Mouse (Mus musculus) heart, embryonic 15.5 days (tissue): Measurements from ENCODE around the gene Csmd2. TPM values are rescaled to one million over a fixed set of nuclear protein-coding genes. Genes with fewer than 3 reads are reported as not detected.
A peak's percentile ranks its signal among the peaks of the same experiment; 100 is the strongest.
"Not testable (repeated sequence)": the region's sequence is repeated elsewhere in the genome, so short reads cannot be mapped to it uniquely, and the experiment has no call there.

Experiments used
- ATAC-seq: fragments of 200-750 bp; cut with Nextera tagmentation; replicated peaks from 2 replicates; pipeline ENCODE4 v1.8.0; 2017; ENCODE audit warnings: low read depth, moderate TSS enrichment; ENCODE audit not compliant: insufficient number of reproducible peaks, insufficient read depth, low FRiP score
- H3K27ac ChIP-seq: fragments of 300-500 bp; sonication (generic); 2 replicates; pipeline ENCODE4 v1.5.1; 2015; ENCODE audit warnings: mild to moderate bottlenecking, inconsistent platforms
- H3K27me3 ChIP-seq: fragments of 300-500 bp; sonication (generic); 2 replicates; pipeline ENCODE4 v1.6.1; 2015; ENCODE audit warnings: inconsistent platforms
- H3K36me3 ChIP-seq: fragments of 300-500 bp; sonication (generic); 2 replicates; pipeline ENCODE4 v1.6.1; 2015; ENCODE audit warnings: mild to moderate bottlenecking, inconsistent platforms
- H3K4me1 ChIP-seq: fragments of 300-500 bp; sonication (generic); replicated peaks from 2 replicates; pipeline ENCODE4 v1.6.1; 2015; ENCODE audit warnings: inconsistent platforms
- H3K4me2 ChIP-seq: fragments of 300-500 bp; sonication (generic); 2 replicates; pipeline ENCODE4 v1.6.1; 2015; ENCODE audit warnings: inconsistent platforms, mild to moderate bottlenecking, moderate library complexity
- H3K4me3 ChIP-seq: fragments of 300-500 bp; sonication (generic); 2 replicates; pipeline ENCODE4 v1.5.1; 2015; ENCODE audit warnings: mild to moderate bottlenecking, inconsistent platforms
- H3K9ac ChIP-seq: fragments of 300-500 bp; sonication (generic); 2 replicates; pipeline ENCODE4 v1.6.1; 2015; ENCODE audit warnings: mild to moderate bottlenecking, inconsistent platforms
- H3K9me3 ChIP-seq: fragments of 300-500 bp; sonication (generic); replicated peaks from 2 replicates; pipeline ENCODE4 v1.6.1; 2016; ENCODE audit warnings: inconsistent platforms
- WGBS: fragments of 180-500 bp; shearing (Covaris S2); methylation state at CpG from one replicate; pipeline ENCODE4 v1.1.7; 2015; ENCODE audit warnings: mixed read lengths; 5-methylcytosine and 5-hydroxymethylcytosine counted together
- polyA plus RNA-seq: library from polyadenylated mRNA; unstranded; fragments of >200 nt; fragmentation: Nextera tagmentation; extraction: Ambion mirVana; gene quantifications from 2 replicates; pipeline ENCODE4 v1.2.1, GENCODE M21; 2015

Gene Csmd2
- polyA plus RNA-seq, 1 experiment from 2014 or later, result 0.06 TPM

- Histone ChIP-seq H3K9ac (no peak overlapping the region), H3K4me1 (no peaks in the 10 kb centered on the region), H3K9me3 (no peaks in the 10 kb centered on the region), H3K27ac (no peak overlapping the region), H3K36me3 (no peaks in the 10 kb centered on the region), H3K4me2 (no peak overlapping the region), H3K4me3 (no peak overlapping the region), H3K27me3 (no peaks in the 10 kb centered on the region)
- WGBS, result 73% methylated on average over 8 of the region's 8 CpGs
- no peak for ATAC-seq
These were observed 65.0 kb downstream of the Csmd2 start for GRCm38 (mm10) chr4:128052701-128053100.

- WGBS, result 49% methylated on average over 2 of the region's 2 CpGs
These were observed 73.6 kb downstream of the Csmd2 start for GRCm38 (mm10) chr4:128061274-128061673.

GRCm38 (mm10) chr4:128067189-128067588, 79.5 kb downstream of the Csmd2 start:
- Histone ChIP-seq H3K36me3 (no peaks in the 10 kb centered on the region), H3K4me3 (no peak overlapping the region), H3K9me3 (no peaks in the 10 kb centered on the region), H3K9ac (no peak overlapping the region), H3K4me2 (no peak overlapping the region), H3K4me1 (no peaks in the 10 kb centered on the region), H3K27ac (no peak overlapping the region), H3K27me3 (no peaks in the 10 kb centered on the region)
- 80% methylated on average over 9 of the region's 9 CpGs for WGBS
- no peak for ATAC-seq

More at GRCm38 (mm10) chr4:128061274-128061673, 73.6 kb downstream of the Csmd2 start:
- H3K9ac ChIP-seq, H3K27me3 ChIP-seq, H3K9me3 ChIP-seq, ATAC-seq, H3K36me3 ChIP-seq, H3K27ac ChIP-seq, H3K4me1 ChIP-seq, H3K4me3 ChIP-seq, H3K4me2 ChIP-seq: not testable (repeated sequence)

GRCm38 (mm10) chr4:128084466-128084865, 96.8 kb downstream of the Csmd2 start:
- no peak for ATAC-seq
- no peak overlapping the region for H3K4me3 ChIP-seq
- no peak overlapping the region for H3K27ac ChIP-seq
- H3K4me1 ChIP-seq, result peaks cover 2% of the 10 kb centered on the region; the same call in 1 of the 2 replicates
- H3K9me3 ChIP-seq, result no peaks in the 10 kb centered on the region
- H3K36me3 ChIP-seq, result no peaks in the 10 kb centered on the region
- H3K4me2 ChIP-seq, result no peak overlapping the region
- H3K27me3 ChIP-seq, result no peaks in the 10 kb centered on the region
- H3K9ac ChIP-seq, result no peak overlapping the region
- 85% methylated on average over 3 of the region's 3 CpGs for WGBS

- H3K36me3 ChIP-seq, result no peaks in the 10 kb centered on the region
- H3K4me1 ChIP-seq, result peaks cover 2% of the 10 kb centered on the region; the same call in 1 of the 2 replicates
- H3K4me3 ChIP-seq, result no peak overlapping the region
- no peak overlapping the region for H3K9ac ChIP-seq
- H3K4me2 ChIP-seq, result no peak overlapping the region
- H3K9me3 ChIP-seq, result no peaks in the 10 kb centered on the region
- ATAC-seq, result no peak
- no peaks in the 10 kb centered on the region for H3K27me3 ChIP-seq
- H3K27ac ChIP-seq, result no peak overlapping the region
- WGBS, result 61% methylated on average over 8 of the region's 8 CpGs
These were observed 97.4 kb downstream of the Csmd2 start for GRCm38 (mm10) chr4:128085096-128085495.

GRCm38 (mm10) chr4:128087147-128087606, 99.5 kb downstream of the Csmd2 start:
- Histone ChIP-seq H3K9me3 (no peaks in the 10 kb centered on the region), H3K4me2 (no peak overlapping the region), H3K4me3 (no peak overlapping the region), H3K27me3 (no peaks in the 10 kb centered on the region), H3K27ac (peak overlapping the region; percentile 24), H3K36me3 (no peaks in the 10 kb centered on the region), H3K9ac (no peak overlapping the region), H3K4me1 (peaks cover 2% of the 10 kb centered on the region; the same call in 1 of the 2 replicates)
- 62% methylated on average over 5 of the region's 5 CpGs for WGBS
- peak; percentile 67; the same call in 1 of the 2 replicates for ATAC-seq

GRCm38 (mm10) chr4:128087704-128088103, 100.0 kb downstream of the Csmd2 start:
- H3K4me1 ChIP-seq, result peaks cover 2% of the 10 kb centered on the region; the same call in 1 of the 2 replicates
- no peak overlapping the region for H3K9ac ChIP-seq
- no peaks in the 10 kb centered on the region for H3K27me3 ChIP-seq
- H3K27ac ChIP-seq, result peak overlapping the region; percentile 24; the same call in 1 of the 2 replicates
- 52% methylated on average over 3 of the region's 3 CpGs for WGBS
- no peaks in the 10 kb centered on the region for H3K36me3 ChIP-seq
- ATAC-seq, result no peak
- H3K9me3 ChIP-seq, result no peaks in the 10 kb centered on the region
- no peak overlapping the region for H3K4me3 ChIP-seq
- H3K4me2 ChIP-seq, result no peak overlapping the region

GRCm38 (mm10) chr4:128088264-128088663, 100.6 kb downstream of the Csmd2 start:
- peaks cover 2% of the 10 kb centered on the region; the same call in 1 of the 2 replicates for H3K4me1 ChIP-seq
- 77% methylated on average over 3 of the region's 3 CpGs for WGBS
- H3K36me3 ChIP-seq, result no peaks in the 10 kb centered on the region
- H3K27me3 ChIP-seq, result no peaks in the 10 kb centered on the region
- H3K4me3 ChIP-seq, result no peak overlapping the region
- ATAC-seq, result no peak
- no peak overlapping the region for H3K27ac ChIP-seq
- H3K4me2 ChIP-seq, result no peak overlapping the region
- H3K9me3 ChIP-seq, result no peaks in the 10 kb centered on the region
- H3K9ac ChIP-seq, result no peak overlapping the region

GRCm38 (mm10) chr4:128091938-128092337, 104.3 kb downstream of the Csmd2 start:
- Histone ChIP-seq H3K36me3 (no peaks in the 10 kb centered on the region), H3K4me2 (no peak overlapping the region), H3K9me3 (no peaks in the 10 kb centered on the region), H3K27me3 (no peaks in the 10 kb centered on the region), H3K9ac (no peak overlapping the region), H3K27ac (no peak overlapping the region), H3K4me1 (0 out of 2 replicates have a peak, but pooled peaks cover 2% of the 10 kb centered on the region), H3K4me3 (no peak overlapping the region)
- no peak for ATAC-seq
- WGBS, result 76% methylated on average over 3 of the region's 3 CpGs

GRCm38 (mm10) chr4:128099515-128099914, 111.9 kb downstream of the Csmd2 start:
- Histone ChIP-seq H3K27me3 (no peaks in the 10 kb centered on the region), H3K4me3 (no peak overlapping the region), H3K9ac (no peak overlapping the region), H3K4me2 (no peak overlapping the region), H3K4me1 (no peaks in the 10 kb centered on the region), H3K27ac (no peak overlapping the region), H3K9me3 (no peaks in the 10 kb centered on the region), H3K36me3 (no peaks in the 10 kb centered on the region)
- ATAC-seq, result no peak
- 68% methylated on average over 5 of the region's 5 CpGs for WGBS

GRCm38 (mm10) chr4:128100541-128100940, 112.9 kb downstream of the Csmd2 start:
- H3K4me2 ChIP-seq, result no peak overlapping the region
- no peaks in the 10 kb centered on the region for H3K27me3 ChIP-seq
- no peak overlapping the region for H3K9ac ChIP-seq
- H3K4me1 ChIP-seq, result no peaks in the 10 kb centered on the region
- no peak for ATAC-seq
- no peak overlapping the region for H3K4me3 ChIP-seq
- H3K36me3 ChIP-seq, result no peaks in the 10 kb centered on the region
- H3K9me3 ChIP-seq, result no peaks in the 10 kb centered on the region
- 85% methylated on average over 5 of the region's 5 CpGs for WGBS
- no peak overlapping the region for H3K27ac ChIP-seq

GRCm38 (mm10) chr4:128116331-128116730, 128.7 kb downstream of the Csmd2 start:
- Histone ChIP-seq H3K4me2 (no peak overlapping the region), H3K9me3 (no peaks in the 10 kb centered on the region), H3K4me1 (no peaks in the 10 kb centered on the region), H3K4me3 (no peak overlapping the region), H3K9ac (no peak overlapping the region), H3K36me3 (no peaks in the 10 kb centered on the region), H3K27me3 (peaks cover 3% of the 10 kb centered on the region; the same call in 1 of the 2 replicates), H3K27ac (no peak overlapping the region)
- ATAC-seq, result peak; percentile 43; the same call in 1 of the 2 replicates
- 27% methylated on average over 7 of the region's 7 CpGs for WGBS
